Mouse (Mus musculus): ENCODE results near the gene Atxn1.

Atxn1 gene

GRCm38 (mm10) chr13:45726181-45726580 is 238.6 kb downstream of the Atxn1 start:
- no peak for DNase-seq (ENCODE audit: low spot score)

GRCm38 (mm10) chr13:45724507-45725259 is 240.1 kb downstream of the Atxn1 start:
- no peak for DNase-seq (ENCODE audit: low spot score)

DNA sequence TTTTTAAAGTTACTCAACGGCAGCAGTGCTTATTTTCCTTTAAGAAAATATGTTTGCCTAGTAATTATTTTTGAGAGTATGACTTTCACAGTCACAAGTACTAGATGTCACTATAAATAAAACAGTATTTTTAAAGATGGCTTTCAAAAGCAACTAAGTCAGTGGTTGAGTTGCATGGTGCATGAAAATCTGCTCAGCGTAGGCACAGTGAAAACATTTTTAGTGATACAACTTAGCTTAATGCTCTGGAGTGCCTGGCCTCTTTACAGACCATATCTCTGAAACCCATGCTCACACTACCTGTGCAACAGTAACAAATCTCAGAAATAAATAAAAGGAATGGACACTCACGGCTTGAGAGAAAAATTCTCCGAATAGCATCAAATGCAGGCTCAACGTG is 241.9 kb downstream of the Atxn1 start:
- DNase-seq (ENCODE audit: low spot score), result no peak

DNA sequence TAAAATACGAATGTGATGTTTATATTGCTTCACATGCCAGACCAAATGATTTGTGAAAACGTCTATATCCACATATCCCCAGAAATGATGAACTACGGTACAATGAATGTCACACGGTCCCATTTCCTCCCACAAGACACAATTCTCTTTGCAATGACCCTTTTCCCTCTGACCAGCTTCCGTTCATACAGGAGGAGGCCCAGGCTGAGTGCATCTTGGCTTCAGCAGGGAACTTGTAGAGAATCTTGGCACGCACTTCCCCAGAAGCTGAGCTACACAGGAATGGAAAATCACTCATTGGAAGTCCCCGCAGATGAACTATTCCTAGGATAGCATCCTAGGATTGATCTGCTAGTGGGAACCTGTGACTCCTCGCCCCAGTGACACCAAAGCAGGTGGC is 243.2 kb downstream of the Atxn1 start:
- no peak for DNase-seq (ENCODE audit: low spot score)

GRCm38 (mm10) chr13:45718850-45719249 is 246.0 kb downstream of the Atxn1 start:
- DNase-seq (ENCODE audit: low spot score), result no peak

DNA sequence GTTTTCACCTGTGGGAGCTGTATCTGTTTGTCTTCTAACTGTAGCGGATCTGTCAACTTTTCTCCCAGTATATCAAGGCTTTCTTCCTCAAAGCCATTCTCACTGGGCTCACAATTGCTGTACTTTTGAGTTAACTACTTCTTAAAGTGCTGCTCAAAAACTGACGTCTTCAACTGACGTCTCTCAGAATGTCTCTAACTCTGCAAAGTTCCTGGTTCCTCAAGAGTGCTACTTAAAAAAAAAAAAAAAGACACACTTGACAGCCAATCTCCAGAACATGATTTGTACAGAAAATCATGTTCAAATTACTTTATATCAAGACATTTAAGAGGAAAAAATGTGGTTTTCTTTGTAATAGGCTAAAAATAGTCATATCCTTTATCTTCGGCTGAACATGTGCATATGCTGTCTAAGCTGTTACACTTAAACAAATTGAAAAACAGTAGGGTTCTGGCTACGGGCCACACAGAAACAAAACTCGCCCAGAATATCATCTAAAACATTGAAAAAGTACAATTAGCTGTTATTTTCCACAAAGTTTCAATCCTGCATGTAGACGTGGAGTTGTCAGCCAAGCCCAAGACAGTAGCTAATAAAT is 249.1 kb downstream of the Atxn1 start:
- DNase-seq (ENCODE audit: low spot score), result no peak

DNA sequence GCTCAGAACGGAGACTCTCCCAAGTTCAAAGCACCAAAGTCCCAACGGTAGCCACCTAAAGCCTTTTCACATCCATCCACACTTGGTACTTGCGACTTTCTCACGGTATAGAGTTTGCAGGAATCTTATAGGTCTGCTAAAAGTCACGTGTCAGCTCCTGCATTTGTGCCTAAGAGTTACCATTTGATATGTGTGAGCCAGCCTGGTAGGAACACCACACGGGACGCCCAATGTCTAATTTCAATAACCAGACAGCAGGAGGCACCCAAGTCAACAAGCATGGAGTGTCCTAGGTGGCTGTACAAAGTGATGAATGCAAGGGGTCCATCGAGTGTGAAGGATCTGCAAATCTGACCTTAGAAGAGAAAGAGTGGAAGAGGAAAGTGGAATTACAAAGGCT is 254.8 kb downstream of the Atxn1 start:
- DNase-seq (ENCODE audit: low spot score), result no peak

- no peak for DNase-seq (ENCODE audit: low spot score)
Measured at GRCm38 (mm10) chr13:45709402-45709801, 255.4 kb downstream of the Atxn1 start.

DNA sequence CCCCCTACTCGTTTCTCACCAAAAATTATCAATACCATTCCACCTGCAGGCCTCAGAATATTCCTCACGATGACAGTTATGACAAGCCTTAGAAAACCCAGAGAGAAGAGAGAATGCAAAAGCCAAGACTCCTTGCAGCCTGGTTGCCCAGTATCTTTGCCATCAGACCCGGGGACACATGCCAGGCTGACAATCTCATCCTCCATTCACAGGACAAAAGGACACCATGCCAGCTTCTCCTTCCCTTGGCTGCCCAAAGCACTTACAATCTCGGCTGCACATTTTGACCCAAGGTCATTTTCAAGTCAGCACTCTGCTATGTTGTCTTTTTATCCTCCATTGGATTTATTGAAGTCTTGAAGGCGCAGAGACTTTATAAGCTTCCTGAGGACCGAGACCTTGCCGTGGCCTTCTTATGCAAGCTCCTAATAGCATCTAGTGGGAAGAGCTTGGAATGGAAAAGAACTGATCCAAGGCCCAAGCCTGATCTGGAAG is 263.5 kb downstream of the Atxn1 start:
- DNase-seq (ENCODE audit: low spot score), result no peak

- DNase-seq (ENCODE audit: low spot score), result no peak
Measured at GRCm38 (mm10) chr13:45698982-45699381, 265.8 kb downstream of the Atxn1 start.

- no peak for DNase-seq (ENCODE audit: low spot score)
Measured at GRCm38 (mm10) chr13:45696009-45696408, 268.8 kb downstream of the Atxn1 start.

DNA sequence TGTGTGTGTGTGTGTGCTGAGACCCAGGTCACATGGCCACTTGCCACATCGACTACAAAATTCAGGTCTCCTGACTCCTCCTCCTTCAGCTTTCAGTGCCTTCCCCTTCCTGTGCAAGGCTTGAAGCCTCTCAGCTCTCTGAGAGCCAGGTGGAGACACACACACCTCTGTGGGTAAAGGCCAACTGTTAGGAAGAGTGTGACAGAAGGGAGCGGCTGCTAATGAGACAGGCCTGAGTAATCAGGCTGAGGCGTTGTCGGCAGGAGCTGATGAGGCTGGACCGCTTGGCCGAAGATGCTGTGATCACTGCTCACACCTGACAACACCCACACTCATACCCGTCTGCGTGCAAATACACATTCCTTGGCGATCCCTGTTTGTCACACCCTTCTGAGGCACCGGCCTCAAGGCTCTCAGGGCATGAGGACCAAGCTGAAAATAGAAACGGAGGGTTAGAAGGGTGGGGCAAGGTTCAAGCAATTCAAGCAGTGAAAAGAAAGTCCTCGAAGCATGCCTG is 269.8 kb downstream of the Atxn1 start:
- no peak for DNase-seq (ENCODE audit: low spot score)

DNA sequence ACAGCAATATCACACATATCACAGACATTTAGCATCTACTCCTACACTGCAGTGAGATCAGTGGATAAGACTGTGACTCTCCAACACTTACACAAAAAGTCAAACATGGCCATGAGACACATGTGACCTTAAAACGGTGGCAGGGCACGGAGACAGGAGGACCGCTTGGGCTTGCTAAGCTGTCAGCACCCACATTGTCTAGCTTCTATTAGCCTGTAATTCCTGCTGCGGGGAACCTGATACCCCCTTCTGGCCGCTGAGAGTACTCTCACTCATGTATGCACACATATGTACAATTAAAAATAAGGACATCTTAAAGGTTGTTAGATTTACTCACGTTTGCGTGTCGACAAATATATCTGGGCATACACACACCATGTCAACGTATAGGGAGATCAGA is 270.9 kb downstream of the Atxn1 start:
- no peak for DNase-seq (ENCODE audit: low spot score)

GRCm38 (mm10) chr13:45693534-45693933 is 271.3 kb downstream of the Atxn1 start:
- DNase-seq (ENCODE audit: low spot score), result no peak

DNA sequence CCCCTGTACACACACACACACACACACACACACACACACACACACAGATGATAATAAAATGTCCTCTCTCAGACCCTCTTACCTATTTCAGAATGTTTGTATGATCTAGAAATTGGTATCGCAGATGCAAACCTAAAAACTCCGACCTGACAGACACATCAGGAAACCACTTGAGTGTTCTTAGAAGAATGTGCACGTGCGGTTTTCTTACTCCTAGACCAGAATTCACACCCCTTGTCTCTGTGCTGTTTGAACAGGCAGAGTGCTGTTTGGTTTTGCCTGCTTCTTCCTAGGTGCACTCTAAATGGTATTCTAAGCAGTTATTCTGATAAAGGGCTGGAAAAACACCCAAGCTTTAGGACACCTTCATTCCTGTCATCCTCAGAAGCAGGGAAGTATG is 271.7 kb downstream of the Atxn1 start:
- DNase-seq (ENCODE audit: low spot score), result no peak

- DNase-seq (ENCODE audit: low spot score), result no peak
Measured at GRCm38 (mm10) chr13:45692440-45692839, 272.4 kb downstream of the Atxn1 start.

DNA sequence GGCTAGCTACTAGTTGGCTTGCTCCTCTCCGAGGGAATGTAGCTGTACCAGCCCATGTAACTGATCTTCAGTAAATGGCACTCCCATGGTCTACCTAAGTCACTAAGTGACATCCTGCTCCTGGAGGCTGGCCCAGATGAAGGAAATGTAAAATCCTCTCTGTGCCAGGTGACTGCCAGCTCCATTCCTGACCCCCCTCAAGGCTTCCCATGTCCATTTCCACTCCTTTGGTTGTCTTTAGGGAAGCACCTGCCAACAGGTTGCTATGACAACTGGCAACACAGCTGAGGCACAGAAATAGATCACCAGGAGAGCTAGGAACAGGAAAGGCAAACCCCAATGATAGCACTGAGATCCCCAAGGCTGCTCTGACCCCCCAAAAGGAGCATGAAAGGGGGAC is 274.4 kb downstream of the Atxn1 start:
- DNase-seq (ENCODE audit: low spot score), result no peak

- DNase-seq (ENCODE audit: low spot score), result no peak
Measured at GRCm38 (mm10) chr13:45688864-45689263, 275.9 kb downstream of the Atxn1 start.

DNA sequence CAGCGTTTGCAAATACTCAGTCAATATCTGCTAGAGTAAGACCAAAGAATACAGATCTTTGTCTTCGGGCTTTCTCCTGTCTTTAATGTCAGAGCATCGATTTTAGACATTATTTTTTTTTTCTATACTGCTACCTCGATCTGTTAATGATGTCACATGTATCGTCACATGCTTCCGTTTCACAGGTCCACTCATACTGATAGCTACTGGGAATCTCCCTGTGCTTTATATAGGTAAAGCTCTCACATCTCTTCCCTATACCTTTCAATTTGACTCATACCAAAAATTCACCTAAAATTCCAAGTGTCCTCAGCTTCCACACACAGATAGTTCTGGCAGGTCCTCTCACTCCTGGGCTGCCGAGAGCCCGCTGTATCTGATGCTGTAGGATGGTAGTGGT is 277.2 kb downstream of the Atxn1 start:
- no peak for DNase-seq (ENCODE audit: low spot score)

GRCm38 (mm10) chr13:45686309-45686582 is 278.6 kb downstream of the Atxn1 start:
- DNase-seq (ENCODE audit: low spot score), result no peak

GRCm38 (mm10) chr13:45685575-45686308 is 279.1 kb downstream of the Atxn1 start:
- no peak for DNase-seq (ENCODE audit: low spot score)

GRCm38 (mm10) chr13:45684891-45685311 is 279.9 kb downstream of the Atxn1 start:
- DNase-seq (ENCODE audit: low spot score), result no peak

DNA sequence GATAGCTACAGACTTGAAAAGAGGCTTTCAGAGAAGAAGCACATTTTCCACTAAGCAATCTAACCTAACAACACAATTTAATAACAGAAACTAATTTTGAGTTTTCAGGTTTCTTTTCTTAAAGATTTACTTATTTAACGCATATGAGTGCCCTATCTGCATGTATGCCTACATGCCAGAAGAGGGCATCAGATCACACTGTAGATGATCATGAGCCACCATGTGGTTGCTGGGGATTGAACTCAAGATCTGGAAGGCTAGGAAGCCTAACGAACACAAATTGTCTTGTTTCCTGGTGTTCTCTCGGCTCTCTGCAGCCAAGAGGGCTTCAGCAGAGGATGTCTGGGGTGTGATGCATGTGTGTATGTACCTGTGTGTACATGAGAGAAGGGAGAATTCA is 280.8 kb downstream of the Atxn1 start:
- no peak for DNase-seq (ENCODE audit: low spot score)
